Mouse (Mus musculus): ENCODE data around the gene Fez1. TPM values are rescaled to one million over a fixed set of nuclear protein-coding genes. Genes with fewer than 3 reads are reported as not detected.

The Fez1 gene
- polyA plus RNA-seq (2012; rRNA removed): 1.3 and 1.4 TPM in 2 replicates

DNA sequence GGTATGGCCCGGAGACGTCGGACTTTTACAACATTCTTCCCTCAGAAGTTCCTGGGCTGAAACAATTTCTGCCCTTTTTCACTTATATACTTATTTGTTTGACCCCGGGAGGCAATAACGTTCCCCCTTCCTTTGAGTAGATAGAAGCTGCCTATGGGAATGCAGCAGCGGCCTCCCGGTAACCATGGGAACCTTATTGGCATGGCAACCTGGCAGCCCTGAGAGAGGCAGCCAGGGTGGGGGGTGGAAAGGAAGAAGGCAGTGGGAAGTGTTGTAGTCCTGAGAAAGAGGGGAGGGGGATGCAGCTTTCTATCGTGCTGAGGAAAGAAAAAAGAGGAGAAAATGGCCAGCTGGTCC is at the start of gene Fez1:
TSS of gene Fez1 (plus strand) at position 221 of the 357 bp plus-strand sequence.

DNA sequence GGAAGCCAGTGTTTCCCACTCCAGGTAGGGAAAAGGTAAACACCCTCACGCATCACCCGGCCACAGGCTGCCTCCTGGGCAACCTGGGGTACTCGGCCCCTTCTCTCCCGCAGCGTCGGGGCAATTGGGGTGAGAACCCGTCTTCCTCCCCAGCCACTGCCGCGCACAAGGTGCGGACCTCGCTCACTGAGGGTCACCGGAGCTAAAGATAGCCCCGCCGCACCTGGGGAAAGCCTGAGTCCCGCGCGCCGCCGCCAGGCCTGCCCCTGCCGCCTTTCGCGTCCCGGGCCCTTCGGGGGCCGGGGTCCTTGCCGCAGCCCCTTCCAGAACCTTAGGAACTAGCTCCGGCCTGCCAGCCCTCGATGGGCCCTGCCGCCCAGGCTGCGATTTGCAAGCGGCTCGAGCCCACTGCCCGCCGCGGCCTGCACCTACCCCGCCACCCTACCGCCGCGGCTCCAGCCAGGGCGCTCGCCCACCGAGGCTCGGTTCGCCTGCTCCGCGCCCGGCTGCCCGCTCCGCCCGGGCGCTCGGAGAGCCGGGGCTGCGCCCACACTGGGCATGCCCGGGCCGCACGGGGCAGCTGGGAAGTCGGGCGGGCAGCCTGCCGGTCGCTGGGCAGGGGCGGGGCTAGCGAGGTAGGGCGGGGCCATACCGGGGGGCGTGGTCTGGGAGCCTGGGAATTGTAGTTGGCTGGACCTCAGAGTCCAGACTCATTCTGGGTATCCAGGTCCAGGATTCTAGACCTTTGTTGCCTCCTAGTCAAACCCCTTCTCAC is 24.7 kb upstream of the Fez1 start, which contains the start of gene Ei24:
TSS of gene Ei24 (minus strand) at position 613 of the 775 bp plus-strand sequence.

Other genes with a start within 250 kb of the Fez1 start
- not detected in 2 replicates for gene Gm17689, start 239.2 kb upstream of the Fez1 start, polyA plus RNA-seq (2012; rRNA removed)
- not detected in 2 replicates for gene A630095E13Rik, start 178.5 kb upstream of the Fez1 start, polyA plus RNA-seq (2012; rRNA removed)
- not detected in 2 replicates for gene Acrv1, start 128.6 kb upstream of the Fez1 start, polyA plus RNA-seq (2012; rRNA removed)
- 0.36 and 0.68 TPM in 2 replicates for gene Chek1, start 94.8 kb upstream of the Fez1 start, polyA plus RNA-seq (2012; rRNA removed)
- gene Stt3a, start 54.2 kb upstream of the Fez1 start, polyA plus RNA-seq (2012; rRNA removed): 96.4 and 154 TPM in 2 replicates
- 102 and 173 TPM in 2 replicates for gene Ei24, start 24.5 kb upstream of the Fez1 start, polyA plus RNA-seq (2012; rRNA removed)

All from colon, adult 2 months (tissue).